Mouse (Mus musculus) intestine, embryonic 14.5 days (tissue): ENCODE measurements at regions not wholly inside any gene's neighbourhood (a gene's known extent, or its start where the extent isn't known, plus 50 kb on each side); places are given as distances from the start of the nearest gene placed in this dataset.
A peak's percentile ranks its signal among the peaks of the same experiment; 100 is the strongest.

ENCODE experiments used
- ATAC-seq: fragments of 200-750 bp; cut with Nextera tagmentation; replicated peaks from 2 replicates; pipeline ENCODE4 v1.8.0; 2017; ENCODE audit warnings: low read depth, moderate number of reproducible peaks, moderate TSS enrichment, moderate library complexity; ENCODE audit not compliant: low FRiP score, low TSS enrichment
- DNase-seq: peaks from one replicate; pipeline ENCODE4 v3.0.0-alpha.2; 2018; ENCODE audit warnings: low spot score
- H3K27ac ChIP-seq: fragments of 300-500 bp; sonication (generic); 2 replicates; pipeline ENCODE4 v1.5.1; 2014; ENCODE audit warnings: low read depth, mild to moderate bottlenecking, control low read depth
- H3K27me3 ChIP-seq: fragments of 300-500 bp; sonication (generic); replicated peaks from 2 replicates; pipeline ENCODE4 v1.6.1; 2014; ENCODE audit warnings: low read length, control low read depth; ENCODE audit not compliant: control insufficient read depth, insufficient read depth
- H3K36me3 ChIP-seq: fragments of 300-500 bp; sonication (generic); 2 replicates; pipeline ENCODE4 v1.6.1; 2014; ENCODE audit warnings: low read length, control low read depth; ENCODE audit not compliant: control insufficient read depth, insufficient read depth
- H3K4me1 ChIP-seq: fragments of 300-500 bp; sonication (generic); replicated peaks from 2 replicates; pipeline ENCODE4 v1.6.1; 2014; ENCODE audit warnings: low read length, control low read depth, mixed read lengths; ENCODE audit not compliant: control insufficient read depth, insufficient read depth
- H3K4me2 ChIP-seq: fragments of 300-500 bp; sonication (generic); 2 replicates; pipeline ENCODE4 v1.6.1; 2014; ENCODE audit warnings: low read length
- H3K4me3 ChIP-seq: fragments of 300-500 bp; sonication (generic); 2 replicates; pipeline ENCODE4 v1.5.1; 2014; ENCODE audit warnings: low read depth, low read length, control low read depth, mixed read lengths
- H3K9ac ChIP-seq: fragments of 300-500 bp; sonication (generic); 2 replicates; pipeline ENCODE4 v1.6.1; 2014; ENCODE audit warnings: mild to moderate bottlenecking, low read length
- H3K9me3 ChIP-seq: fragments of 300-500 bp; sonication (generic); 2 replicates; pipeline ENCODE4 v1.6.1; 2016; ENCODE audit warnings: low read length, control low read depth; ENCODE audit not compliant: control insufficient read depth
- WGBS: fragments of 180-500 bp; shearing (Covaris S2); extraction: QIAGEN DNeasy Blood & Tissue Kit; methylation state at CpG from one replicate; pipeline ENCODE4 v1.1.7; 2014; 5-methylcytosine and 5-hydroxymethylcytosine counted together

- Histone ChIP-seq H3K9ac (no peak overlapping the region), H3K36me3 (no peaks in the 10 kb centered on the region), H3K27me3 (no peaks in the 10 kb centered on the region), H3K9me3 (no peaks in the 10 kb centered on the region), H3K4me3 (no peak overlapping the region), H3K4me2 (no peak overlapping the region), H3K4me1 (no peaks in the 10 kb centered on the region), H3K27ac (no peak overlapping the region)
- DNase-seq (peak; percentile 34), ATAC-seq (no peak)
- WGBS: 69% methylated on average over 5 of the region's 5 CpGs
Observed at GRCm38 (mm10) chr17:68107875-68108274, 104.0 kb upstream of the Arhgap28 start.

- ATAC-seq (no peak), DNase-seq (no peak)
- Histone ChIP-seq H3K9me3 (no peaks in the 10 kb centered on the region), H3K27ac (no peak overlapping the region), H3K4me1 (no peaks in the 10 kb centered on the region), H3K9ac (no peak overlapping the region), H3K36me3 (no peaks in the 10 kb centered on the region), H3K4me2 (no peak overlapping the region), H3K4me3 (no peak overlapping the region), H3K27me3 (no peaks in the 10 kb centered on the region)
- WGBS: 61% methylated on average over 4 of the region's 4 CpGs
Observed at GRCm38 (mm10) chr17:68111834-68112473, 108.0 kb upstream of the Arhgap28 start.

DNA sequence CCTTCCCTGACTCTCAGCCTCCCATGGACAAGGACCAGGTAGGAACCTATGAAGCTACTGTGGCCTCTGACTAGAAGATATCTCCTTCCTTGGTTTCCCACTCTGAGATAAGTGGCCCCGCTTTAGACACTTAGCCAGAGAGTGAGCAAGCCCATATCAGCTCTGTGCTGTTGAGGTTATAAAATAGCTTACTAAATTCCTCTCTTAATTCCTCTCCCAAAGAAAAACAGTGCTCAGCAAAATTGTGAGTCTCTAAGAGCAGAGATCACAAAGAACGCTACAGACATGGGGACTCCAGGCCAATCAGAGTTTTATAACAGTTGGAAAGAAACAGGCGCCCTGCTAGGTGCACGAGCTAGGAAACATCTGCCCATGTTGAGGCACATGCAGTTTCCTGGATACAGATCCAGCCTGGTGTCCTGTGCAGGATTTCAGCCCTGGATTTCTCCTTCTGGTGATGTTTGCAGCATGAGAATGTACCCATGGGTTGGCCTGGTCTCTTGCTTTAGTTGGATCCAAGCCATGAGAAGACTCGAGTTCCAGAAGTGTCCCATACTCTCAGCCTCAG, 108.9 kb upstream of the Arhgap28 start:
- WGBS: 71% methylated on average over 5 of the region's 5 CpGs
- no peak for ATAC-seq
- Histone ChIP-seq H3K9ac (no peak overlapping the region), H3K36me3 (no peaks in the 10 kb centered on the region), H3K27ac (no peak overlapping the region), H3K4me2 (no peak overlapping the region), H3K4me1 (no peaks in the 10 kb centered on the region), H3K27me3 (no peaks in the 10 kb centered on the region), H3K9me3 (no peaks in the 10 kb centered on the region), H3K4me3 (no peak overlapping the region)
- DNase-seq: peak; percentile 34

GRCm38 (mm10) chr17:68115599-68115998, 111.7 kb upstream of the Arhgap28 start:
- no peak overlapping the region for H3K4me3 ChIP-seq
- no peak overlapping the region for H3K9ac ChIP-seq
- H3K4me1 ChIP-seq: no peaks in the 10 kb centered on the region
- H3K4me2 ChIP-seq: no peak overlapping the region
- H3K27me3 ChIP-seq: no peaks in the 10 kb centered on the region
- H3K27ac ChIP-seq: no peak overlapping the region
- ATAC-seq (no peak), DNase-seq (no peak)
- WGBS: 78% methylated on average over 4 of the region's 4 CpGs
- no peaks in the 10 kb centered on the region for H3K9me3 ChIP-seq
- no peaks in the 10 kb centered on the region for H3K36me3 ChIP-seq

- no peak overlapping the region for H3K27ac ChIP-seq
- ATAC-seq: no peak
- DNase-seq: no peak
- 77% methylated on average over 3 of the region's 3 CpGs for WGBS
- no peaks in the 10 kb centered on the region for H3K36me3 ChIP-seq
- no peak overlapping the region for H3K9ac ChIP-seq
- H3K9me3 ChIP-seq: no peaks in the 10 kb centered on the region
- no peak overlapping the region for H3K4me3 ChIP-seq
- no peaks in the 10 kb centered on the region for H3K27me3 ChIP-seq
- H3K4me2 ChIP-seq: no peak overlapping the region
- no peaks in the 10 kb centered on the region for H3K4me1 ChIP-seq
Observed at GRCm38 (mm10) chr17:68119055-68119698, 115.3 kb upstream of the Arhgap28 start.

DNA sequence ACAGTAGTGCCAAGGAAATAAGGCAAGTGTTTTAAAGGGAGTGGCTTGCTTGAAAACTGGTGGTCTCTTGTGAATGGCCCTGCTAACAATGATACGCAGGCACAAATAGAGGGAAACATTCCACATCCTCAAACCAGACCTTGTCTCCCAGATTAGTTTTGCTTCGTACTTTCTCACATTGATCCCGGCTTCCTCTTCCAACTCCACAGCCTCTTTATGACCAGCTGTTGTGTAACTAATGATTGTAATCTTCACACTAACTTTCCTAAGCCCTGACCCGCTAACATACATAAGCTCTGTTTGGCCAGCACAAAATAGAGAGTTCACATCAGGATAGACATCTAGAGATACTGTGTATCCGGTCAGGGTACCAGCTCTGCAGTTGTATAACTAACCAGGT, 116.3 kb upstream of the Arhgap28 start:
- Histone ChIP-seq H3K9me3 (no peaks in the 10 kb centered on the region), H3K36me3 (no peaks in the 10 kb centered on the region), H3K4me2 (no peak overlapping the region), H3K27ac (no peak overlapping the region), H3K4me3 (no peak overlapping the region), H3K27me3 (no peaks in the 10 kb centered on the region), H3K9ac (no peak overlapping the region), H3K4me1 (no peaks in the 10 kb centered on the region)
- DNase-seq: peak; percentile 50
- 66% methylated on average over 5 of the region's 5 CpGs for WGBS
- ATAC-seq: no peak

- 58% methylated on average over 6 of the region's 6 CpGs for WGBS
- no peak overlapping the region for H3K27ac ChIP-seq
- no peak overlapping the region for H3K4me3 ChIP-seq
Observed at GRCm38 (mm10) chr17:68120744-68121143, 116.8 kb upstream of the Arhgap28 start.

DNA sequence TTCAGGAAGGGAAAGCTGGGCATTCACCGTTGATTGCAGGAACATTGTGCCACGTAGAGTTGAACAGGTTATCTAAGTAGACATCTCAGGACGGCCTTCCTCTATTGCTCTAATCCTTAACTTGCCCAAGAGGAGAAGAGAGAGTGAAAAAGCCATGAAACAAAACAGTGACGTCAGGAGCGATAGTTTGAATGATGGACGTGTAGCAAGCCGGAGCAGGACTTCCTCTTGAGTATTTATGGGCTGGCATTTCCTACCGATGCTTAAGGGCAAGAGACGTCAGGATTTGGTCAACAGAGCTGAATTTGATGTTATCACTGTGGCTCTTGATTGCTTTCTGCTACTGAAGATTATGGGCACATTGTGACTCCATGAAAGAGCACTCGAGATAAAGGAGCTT, 130.5 kb upstream of the Arhgap28 start:
- no peak overlapping the region for H3K9ac ChIP-seq
- no peaks in the 10 kb centered on the region for H3K36me3 ChIP-seq
- WGBS: 57% methylated on average over 10 of the region's 10 CpGs
- no peaks in the 10 kb centered on the region for H3K27me3 ChIP-seq
- ATAC-seq (no peak), DNase-seq (no peak)
- no peak overlapping the region for H3K27ac ChIP-seq
- no peaks in the 10 kb centered on the region for H3K9me3 ChIP-seq
- no peak overlapping the region for H3K4me2 ChIP-seq
- H3K4me3 ChIP-seq: no peak overlapping the region
- no peaks in the 10 kb centered on the region for H3K4me1 ChIP-seq

More at GRCm38 (mm10) chr17:68120744-68121143, 116.8 kb upstream of the Arhgap28 start:
- H3K36me3 ChIP-seq: no peaks in the 10 kb centered on the region
- no peak overlapping the region for H3K9ac ChIP-seq
- DNase-seq: peak; percentile 38
- H3K27me3 ChIP-seq: no peaks in the 10 kb centered on the region
- ATAC-seq: no peak
- no peaks in the 10 kb centered on the region for H3K4me1 ChIP-seq
- H3K4me2 ChIP-seq: no peak overlapping the region
- no peaks in the 10 kb centered on the region for H3K9me3 ChIP-seq

DNA sequence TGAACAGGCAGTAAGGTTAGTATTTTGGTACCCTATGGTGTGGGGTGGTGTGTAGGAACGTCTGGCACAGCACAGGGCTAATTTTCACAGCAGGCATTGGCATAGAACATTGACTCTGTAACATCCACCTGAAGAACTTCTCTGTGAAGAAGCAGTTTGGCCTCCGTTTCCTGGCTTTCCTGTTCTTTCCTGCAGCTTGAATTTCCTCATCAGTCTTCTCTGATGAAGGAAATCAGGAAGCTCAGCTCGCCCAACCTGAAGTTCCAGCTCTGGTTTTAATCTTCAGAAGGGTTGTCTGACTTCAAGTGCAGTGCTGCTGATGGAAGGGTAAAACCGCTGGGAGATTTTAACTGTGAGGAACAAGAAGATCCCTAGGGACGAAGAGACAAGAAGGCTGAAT, 131.5 kb upstream of the Arhgap28 start:
- no peak overlapping the region for H3K27ac ChIP-seq
- no peak overlapping the region for H3K4me2 ChIP-seq
- H3K27me3 ChIP-seq: no peaks in the 10 kb centered on the region
- no peaks in the 10 kb centered on the region for H3K9me3 ChIP-seq
- H3K4me1 ChIP-seq: no peaks in the 10 kb centered on the region
- no peak overlapping the region for H3K4me3 ChIP-seq
- WGBS: 61% methylated on average over 5 of the region's 5 CpGs
- no peak for DNase-seq
- ATAC-seq: no peak
- H3K9ac ChIP-seq: no peak overlapping the region
- H3K36me3 ChIP-seq: no peaks in the 10 kb centered on the region
